Comparison of ENCODE assay signal across 8 mouse cellular contexts in genomic region chr15:77820480-77821163, GRCm38 (mm10). TPM values are rescaled to one million over a fixed set of nuclear protein-coding genes. Genes with fewer than 3 reads are reported as not detected.
DNase-seq lines count a peak whose midpoint lies in the region; ATAC-seq and TF ChIP-seq lines count a peak whose summit lies in the region.

No protein-coding gene starts in this region.

- H3K4me3 ChIP-seq in heart, embryonic 10.5 days: 0 out of 2 replicates have a peak overlapping the region, but pooled peaks have one; percentile 5
- no peak overlapping the region for H3K4me3 ChIP-seq in spleen, adult 2 months (ENCODE audit: extremely low read depth, insufficient read depth, insufficient read length)
- no peak overlapping the region for H3K4me3 ChIP-seq in limb, embryonic 10.5 days
- H3K4me3 ChIP-seq in stomach, embryonic 15.5 days (replicated peaks): no peak overlapping the region

- no peaks in the 10 kb centered on the region for H3K27me3 ChIP-seq in heart, embryonic 10.5 days (ENCODE audit: insufficient read depth, poor library complexity, severe bottlenecking)
- no peaks in the 10 kb centered on the region for H3K27me3 ChIP-seq in spleen, adult 2 months (ENCODE audit: control insufficient read depth, insufficient read depth, low read length)
- no peaks in the 10 kb centered on the region for H3K27me3 ChIP-seq in limb, embryonic 10.5 days (ENCODE audit: low read depth, poor library complexity, severe bottlenecking)
- H3K27me3 ChIP-seq in stomach, embryonic 15.5 days (replicated peaks): no peaks in the 10 kb centered on the region

- no peak for DNase-seq in heart, embryonic 10.5 days (ENCODE audit: low spot score)
- no peak for DNase-seq in heart, postnatal 10 days
- no peak for DNase-seq in spleen, adult 2 months (ENCODE audit: low read depth in 1 of 2, low spot score in 2 of 2)
- DNase-seq in spleen, postnatal 10 days (ENCODE audit: low spot score in 2 of 2): no peak
- no peak for DNase-seq in limb, embryonic 10.5 days (ENCODE audit: low spot score)
- no peak for DNase-seq in right cerebral cortex, adult 2 months (ENCODE audit: low spot score in 2 of 2)
- no peak for DNase-seq in thymus, postnatal 25 days

- no peak overlapping the region for H3K9ac ChIP-seq in stomach, embryonic 15.5 days

- ATAC-seq in stomach, embryonic 15.5 days (ENCODE audit: insufficient read depth, low FRiP score, low read depth): no peak

- no peak overlapping the region for H3K4me2 ChIP-seq in stomach, embryonic 15.5 days

- peaks cover 98% of the 10 kb centered on the region for H3K4me1 ChIP-seq in heart, embryonic 10.5 days
- H3K4me1 ChIP-seq in spleen, adult 2 months (ENCODE audit: control insufficient read depth, insufficient read depth, insufficient read length): peaks cover 68% of the 10 kb centered on the region
- peaks cover 64% of the 10 kb centered on the region for H3K4me1 ChIP-seq in limb, embryonic 10.5 days
- peaks cover 93% of the 10 kb centered on the region for H3K4me1 ChIP-seq in stomach, embryonic 15.5 days

- peak overlapping the region; percentile 86 for H3K27ac ChIP-seq in heart, embryonic 10.5 days
- peak overlapping the region; percentile 59 for H3K27ac ChIP-seq in spleen, adult 2 months (ENCODE audit: insufficient read depth, low read length)
- peak overlapping the region; percentile 12; the same call in 1 of the 2 replicates for H3K27ac ChIP-seq in limb, embryonic 10.5 days
- H3K27ac ChIP-seq in stomach, embryonic 15.5 days: peak overlapping the region; percentile 92

- WGBS in heart, embryonic 10.5 days: 15% methylated on average over 3 of the region's 3 CpGs
- WGBS in spleen, adult 2 months: 54% methylated on average over 3 of the region's 3 CpGs
- 41% methylated on average over 3 of the region's 3 CpGs for WGBS in limb, embryonic 10.5 days
- 17% methylated on average over 3 of the region's 3 CpGs for WGBS in stomach, embryonic 15.5 days

- TF ChIP-seq CTCF in spleen, adult 2 months (IDR thresholded peaks at IDR 0.05; ENCODE audit: extremely low read depth, insufficient read depth, insufficient read length, insufficient replicate concordance): no peak

- no peak for TF ChIP-seq POLR2A in spleen, adult 2 months (IDR thresholded peaks at IDR 0.05; ENCODE audit: low read depth, low read length)

- intact Hi-C loops in heart, postnatal 10 days (cut with DNase I): loop anchor here (2.0 kb wide), 1 partner anchor 18 kb away; no protein-coding TSS in a partner anchor

- H3K36me3 ChIP-seq in heart, embryonic 10.5 days: peaks cover 13% of the 10 kb centered on the region; the same call in 1 of the 2 replicates
- H3K36me3 ChIP-seq in spleen, adult 2 months (ENCODE audit: control insufficient read depth, insufficient read depth, low read length): peaks cover 7% of the 10 kb centered on the region
- H3K36me3 ChIP-seq in limb, embryonic 10.5 days: 0 out of 2 replicates have a peak, but pooled peaks cover 9% of the 10 kb centered on the region
- H3K36me3 ChIP-seq in stomach, embryonic 15.5 days: no peaks in the 10 kb centered on the region

- no peaks in the 10 kb centered on the region for H3K9me3 ChIP-seq in heart, embryonic 10.5 days
- H3K9me3 ChIP-seq in limb, embryonic 10.5 days (replicated peaks): no peaks in the 10 kb centered on the region
- H3K9me3 ChIP-seq in stomach, embryonic 15.5 days: no peaks in the 10 kb centered on the region

RNA-seq across cellular contexts. Expression of gene Myh9, which starts 21.4 kb away (rescaled TPM):
- 34.5 and 37.5 TPM in 2 replicates for polyA plus RNA-seq in heart, embryonic 10.5 days (2016; fragmentation: Nextera tagmentation; extraction: Ambion mirVana)
- 100 to 1,000 TPM; 206 to 221 TPM for total RNA-seq in heart, postnatal 10 days (2021)
- 138 and 142 TPM in 2 replicates for polyA plus RNA-seq in spleen, adult 2 months (2012; rRNA removed)
- 30.6 and 39.2 TPM in 2 replicates for polyA plus RNA-seq in limb, embryonic 10.5 days (2016; fragmentation: Nextera tagmentation; extraction: Ambion mirVana)
- polyA plus RNA-seq in stomach, embryonic 15.5 days (2015; fragmentation: Nextera tagmentation; extraction: Ambion mirVana): 57.0 TPM in 2 replicates

Comparison
In these comparisons a context has a peak if more than half of its experiments do, and no peak if none do; other contexts are left out.
1. H3K27ac ChIP-seq: peak in every context shown above with its lines; median percentile 92 in stomach, embryonic 15.5 days; 86 in heart, embryonic 10.5 days; 59 in spleen, adult 2 months; 12 in limb, embryonic 10.5 days.